Mouse (Mus musculus) gastrocnemius, adult 8-10 months (tissue): ENCODE results near the gene B3galt5. TPM values are rescaled to one million over a fixed set of nuclear protein-coding genes. Genes with fewer than 3 reads are reported as not detected.
"Not testable (repeated sequence)": the region's sequence is repeated elsewhere in the genome, so short reads cannot be mapped to it uniquely, and the experiment has no call there.

Experiments used
- DNase-seq, 2 experiments: peaks; one replicate each; pipeline ENCODE4 v3.0.0; 2022; ENCODE audit warnings: low spot score in 2 of 2
- total RNA-seq, 4 experiments: library from RNA; stranded (reverse); gene quantifications; 2 replicates each; pipeline ENCODE4 v1.2.4; 2022

The B3galt5 gene
- total RNA-seq, 4 experiments from 2014 or later = not detected

- DNase-seq = no peak
Measured at GRCm38 (mm10) chr16:96258429-96258828, 22.8 kb downstream of the B3galt5 start.

DNA sequence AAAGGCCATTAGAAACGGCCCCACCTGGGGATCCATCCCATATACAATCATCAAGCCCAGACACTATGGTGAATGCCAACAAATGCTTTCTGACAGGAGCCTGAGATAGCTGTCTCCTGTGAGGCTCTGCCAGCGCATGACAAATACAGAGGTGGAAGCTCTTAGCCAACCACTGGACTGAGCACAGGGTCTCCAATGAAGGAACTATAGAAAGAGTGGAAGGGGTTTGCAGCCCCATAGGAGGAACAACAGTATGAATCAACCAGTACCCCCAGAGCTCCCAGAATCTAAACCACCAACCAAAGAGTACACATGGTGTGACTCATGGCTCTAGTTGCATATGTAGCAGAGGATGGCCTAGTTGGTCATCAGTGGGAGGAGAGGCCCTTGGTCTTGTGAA is 36.1 kb downstream of the B3galt5 start:
- no peak for DNase-seq

DNA sequence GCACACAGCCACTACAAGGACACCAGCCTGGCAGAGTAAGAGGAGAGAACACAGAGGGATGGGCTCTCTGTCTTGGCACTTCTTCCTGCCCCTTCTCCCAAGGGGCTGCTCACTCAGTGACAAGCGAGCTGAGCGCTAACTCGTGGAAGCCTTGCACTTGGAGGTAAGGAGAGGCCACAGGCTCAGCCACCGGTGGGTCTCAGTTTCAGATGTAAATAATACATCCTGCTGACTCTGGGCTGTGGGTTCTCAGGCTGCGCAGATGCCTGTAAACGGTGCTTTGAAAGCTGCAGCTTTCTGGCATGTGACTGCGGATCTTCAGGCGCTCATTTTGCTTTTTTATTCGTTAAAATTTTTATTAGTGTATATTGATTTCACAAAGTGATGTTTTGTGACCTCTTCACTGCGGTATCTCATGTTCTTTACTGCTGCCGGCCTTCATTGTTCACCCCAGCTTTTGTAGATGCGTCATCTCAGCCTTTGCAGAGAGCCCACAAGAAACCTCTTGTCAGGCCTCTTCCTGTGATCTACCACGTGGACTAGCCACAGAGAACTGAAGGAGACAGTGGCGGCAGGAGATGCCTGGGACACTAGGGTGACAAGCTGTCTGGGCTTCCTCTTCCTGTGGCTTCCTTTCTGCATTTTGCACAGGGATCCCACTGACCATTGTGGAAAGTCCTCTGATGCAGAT is 37.5 kb downstream of the B3galt5 start:
- DNase-seq = no peak

DNA sequence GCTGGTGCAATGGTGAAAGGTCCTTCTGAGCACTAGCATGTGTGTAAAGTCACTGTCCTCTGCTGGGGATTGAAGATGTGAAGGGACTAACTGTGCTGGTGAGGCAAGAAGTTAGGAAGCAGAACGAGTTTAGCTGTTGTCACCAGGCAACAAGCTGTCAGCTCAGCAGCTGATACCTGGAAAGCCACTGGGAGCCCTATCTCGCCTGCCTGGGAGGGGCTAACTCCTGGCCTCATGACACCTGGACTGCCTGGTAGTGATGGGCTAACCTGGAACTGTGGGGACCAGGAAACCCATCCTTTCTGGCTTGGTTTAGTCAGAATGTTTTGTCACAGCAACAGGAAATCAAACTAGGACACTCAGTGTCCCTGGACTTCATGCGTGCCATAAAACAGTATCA is 41.0 kb downstream of the B3galt5 start:
- DNase-seq = no peak

DNA sequence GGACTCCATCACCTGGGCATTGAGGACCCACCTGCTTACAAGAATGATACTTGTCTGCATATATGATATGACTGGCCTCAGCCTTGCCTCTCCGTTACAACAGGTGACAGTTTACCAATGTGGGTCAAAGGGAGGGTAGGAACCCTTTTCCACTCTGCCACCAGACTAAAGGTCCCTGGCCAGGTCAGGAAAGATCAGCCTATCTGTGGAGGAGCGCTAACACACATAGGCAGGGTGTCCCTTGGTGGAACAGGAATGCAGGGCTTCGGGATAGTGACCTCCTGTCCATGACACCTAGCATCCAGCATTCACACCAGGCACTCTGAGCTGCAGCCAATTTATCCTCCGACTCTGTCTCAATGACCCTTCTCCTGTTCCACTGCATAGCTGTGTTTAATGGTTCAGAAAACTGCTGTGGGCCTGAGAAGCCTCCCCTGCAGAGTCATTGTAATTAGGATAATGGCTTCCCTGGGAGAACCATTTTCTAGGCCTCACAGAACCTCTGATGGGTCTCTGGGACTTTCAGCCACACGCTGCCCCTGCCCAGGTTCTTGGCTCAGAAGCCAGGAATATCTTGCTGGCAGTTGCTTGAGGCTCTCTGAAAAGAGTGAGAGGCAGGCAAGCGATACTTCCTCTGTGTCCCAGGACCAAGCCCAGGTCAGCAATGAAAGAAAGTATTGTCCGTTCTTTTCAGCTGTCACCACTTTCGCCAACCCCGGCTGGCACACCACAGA is 43.1 kb downstream of the B3galt5 start:
- no peak for DNase-seq

- no peak for DNase-seq
Measured at GRCm38 (mm10) chr16:96280719-96281605, 45.4 kb downstream of the B3galt5 start.

- DNase-seq = no peak
Measured at GRCm38 (mm10) chr16:96282566-96282965, 47.0 kb downstream of the B3galt5 start.

- no peak for DNase-seq
Measured at GRCm38 (mm10) chr16:96291885-96292284, 56.3 kb downstream of the B3galt5 start.

GRCm38 (mm10) chr16:96292530-96293173 is 57.1 kb downstream of the B3galt5 start:
- no peak for DNase-seq

GRCm38 (mm10) chr16:96298075-96298474 is 62.5 kb downstream of the B3galt5 start:
- DNase-seq = no peak

DNA sequence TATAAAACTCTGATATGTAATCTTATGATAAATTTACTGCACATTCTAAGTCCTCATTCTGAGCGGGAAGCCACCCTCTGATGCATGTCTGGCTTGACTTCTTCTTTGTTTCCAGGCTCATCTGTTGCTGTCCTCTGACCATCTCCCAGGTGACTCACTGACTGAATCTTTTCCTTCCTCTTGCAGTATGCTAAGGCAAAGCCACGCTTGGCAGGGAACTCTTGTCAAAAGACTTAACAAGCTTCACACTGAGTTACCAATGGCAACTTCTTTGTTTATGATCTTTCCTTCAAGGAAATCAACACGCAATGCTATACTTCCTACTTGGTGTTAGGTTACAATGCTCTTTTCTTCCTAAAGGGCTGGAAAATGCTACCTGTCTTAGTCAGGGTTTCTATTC is 63.0 kb downstream of the B3galt5 start:
- no peak for DNase-seq

- no peak for DNase-seq
Measured at GRCm38 (mm10) chr16:96303356-96303755, 67.8 kb downstream of the B3galt5 start.

DNA sequence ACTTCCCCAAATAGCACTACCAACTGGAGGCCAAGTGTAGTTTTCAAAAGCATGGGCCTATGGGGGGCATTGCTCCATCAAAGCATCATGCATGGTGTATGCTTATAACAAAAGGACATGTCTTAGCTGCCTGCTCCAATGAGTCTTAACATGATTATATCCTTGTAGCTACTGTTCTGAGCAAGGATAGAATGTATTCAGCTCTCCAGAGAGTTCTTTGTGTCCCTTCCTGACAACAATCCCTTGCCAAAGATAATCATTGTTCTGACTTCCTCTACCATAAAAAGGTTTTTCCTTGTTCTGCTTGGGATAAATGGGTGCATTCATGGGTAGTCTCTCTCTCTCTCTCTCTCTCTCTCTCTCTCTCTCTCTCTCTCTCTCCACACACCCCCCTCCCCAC is 68.8 kb downstream of the B3galt5 start:
- no peak for DNase-seq

DNA sequence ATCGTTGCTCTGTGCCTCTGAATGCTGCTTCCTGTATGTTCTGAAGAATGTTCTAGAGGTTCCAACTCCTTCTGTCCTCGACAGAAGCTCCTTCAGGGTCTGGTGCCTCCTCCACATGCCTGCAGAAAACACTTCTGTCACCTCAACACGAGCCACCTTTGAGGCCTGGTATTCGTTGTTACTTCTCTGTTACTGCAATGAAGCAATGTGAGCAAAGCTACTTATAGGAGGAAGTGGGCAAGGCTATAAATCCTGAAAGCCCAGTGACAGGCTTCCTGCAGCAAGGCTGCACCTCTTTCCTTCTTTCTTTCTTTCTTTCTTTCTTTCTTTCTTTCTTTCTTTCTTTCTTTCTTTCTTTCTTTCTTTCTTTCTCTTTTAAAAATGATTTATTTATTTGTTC is 71.3 kb downstream of the B3galt5 start:
- DNase-seq = no peak

GRCm38 (mm10) chr16:96317803-96318202 is 82.2 kb downstream of the B3galt5 start:
- no peak for DNase-seq

DNA sequence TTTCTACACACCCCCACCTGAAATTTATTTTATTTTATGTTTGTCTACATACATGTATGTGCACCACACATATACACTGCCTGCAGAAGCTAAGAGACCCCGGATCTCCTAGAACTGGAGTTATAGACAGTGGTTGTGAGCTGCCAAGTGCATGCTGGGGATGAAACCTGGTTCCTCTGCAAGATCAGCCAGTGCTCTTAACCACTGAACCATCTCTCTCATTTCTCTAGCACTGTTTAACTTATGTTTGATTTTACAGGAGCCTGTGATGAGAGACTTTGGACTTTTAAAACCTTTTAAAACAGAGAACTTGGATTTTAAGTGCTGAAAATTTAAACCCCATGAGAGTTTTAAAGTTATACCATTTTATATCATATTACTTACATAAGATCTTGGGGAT is 87.1 kb downstream of the B3galt5 start:
- DNase-seq = no peak

DNA sequence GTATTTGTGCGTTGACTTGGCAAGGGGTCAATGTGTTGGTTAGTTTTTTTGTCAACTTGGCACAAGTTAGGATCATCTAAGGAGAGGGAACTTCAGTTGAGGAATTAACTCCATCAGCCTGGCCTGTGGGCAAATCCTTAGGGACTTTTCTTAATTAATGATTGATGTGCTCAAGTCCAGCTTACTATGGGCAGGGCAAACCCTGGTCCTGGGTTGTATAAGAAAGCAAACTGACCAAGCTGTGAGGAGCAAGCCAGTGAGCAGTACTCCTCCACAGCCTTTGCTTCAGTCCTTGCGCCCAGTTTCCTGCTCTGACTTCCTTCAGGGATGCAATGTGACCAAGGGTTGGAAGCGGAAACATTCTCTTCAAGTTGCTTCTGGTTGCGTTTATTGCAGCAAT is 87.6 kb downstream of the B3galt5 start:
- no peak for DNase-seq

DNA sequence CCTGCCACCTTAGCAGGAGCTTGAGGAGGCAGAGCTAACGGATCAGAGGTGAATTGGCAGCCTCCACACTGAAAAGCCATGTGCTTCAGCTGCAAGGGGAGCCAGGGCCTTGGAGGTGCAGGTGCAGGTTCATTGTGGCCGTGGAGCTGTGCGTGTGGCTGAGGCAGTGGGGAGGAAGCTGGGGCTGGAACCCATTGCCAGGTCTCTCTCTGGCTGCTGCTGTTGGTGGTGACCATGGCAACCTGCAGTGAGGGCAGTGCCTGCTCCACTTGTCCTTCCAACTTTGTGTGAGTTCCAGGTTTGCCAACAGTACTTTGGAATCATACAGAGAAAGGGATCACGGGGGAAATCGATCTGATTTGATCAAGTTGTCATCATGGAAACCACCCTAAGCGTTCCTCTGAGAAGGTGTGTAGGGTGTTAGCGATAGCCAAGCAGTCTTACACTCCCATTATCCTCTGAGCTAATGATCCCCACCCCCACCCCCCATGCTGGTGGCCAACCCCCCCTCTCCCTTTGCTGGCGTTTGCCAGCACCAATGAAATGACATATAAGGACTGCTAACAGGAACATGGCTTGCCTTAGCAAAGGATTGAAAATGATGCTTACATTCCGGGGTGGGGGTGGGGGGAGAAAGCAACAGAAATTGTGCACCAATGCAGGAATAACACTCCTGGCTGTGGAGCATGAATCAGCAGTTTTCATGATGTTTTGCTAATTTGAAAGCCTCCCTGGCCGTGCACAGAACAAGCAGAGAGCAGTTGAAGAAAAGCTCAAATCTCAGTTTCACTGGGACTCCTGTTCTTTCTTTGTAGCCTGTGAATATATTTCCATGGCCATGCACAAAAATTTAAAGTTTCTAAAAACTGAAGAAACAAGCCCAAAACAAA is 90.8 kb downstream of the B3galt5 start:
- DNase-seq = no peak

GRCm38 (mm10) chr16:96327251-96327650 is 91.7 kb downstream of the B3galt5 start:
- DNase-seq = not testable (repeated sequence)

GRCm38 (mm10) chr16:96339570-96339969 is 104.0 kb downstream of the B3galt5 start:
- no peak for DNase-seq

GRCm38 (mm10) chr16:96341269-96341668 is 105.7 kb downstream of the B3galt5 start:
- DNase-seq = no peak
